Mouse (Mus musculus) C3H10T1/2 (cell line): Measurements from ENCODE around the gene Tmem201. TPM values are rescaled to one million over a fixed set of nuclear protein-coding genes. Genes with fewer than 3 reads are reported as not detected.

Experiments
- polyA plus RNA-seq, 2 experiments: library from polyadenylated mRNA; unstranded; fragments of >200 nt; fragmentation: generic; extraction: Trizol; gene quantifications; one replicate each; pipeline ENCODE4 v1.2.1; 2012; ENCODE audit warnings: missing spikeins in 2 of 2

Tmem201 gene
- polyA plus RNA-seq = 10 to 100 TPM; 11.0 to 16.2 TPM

DNA sequence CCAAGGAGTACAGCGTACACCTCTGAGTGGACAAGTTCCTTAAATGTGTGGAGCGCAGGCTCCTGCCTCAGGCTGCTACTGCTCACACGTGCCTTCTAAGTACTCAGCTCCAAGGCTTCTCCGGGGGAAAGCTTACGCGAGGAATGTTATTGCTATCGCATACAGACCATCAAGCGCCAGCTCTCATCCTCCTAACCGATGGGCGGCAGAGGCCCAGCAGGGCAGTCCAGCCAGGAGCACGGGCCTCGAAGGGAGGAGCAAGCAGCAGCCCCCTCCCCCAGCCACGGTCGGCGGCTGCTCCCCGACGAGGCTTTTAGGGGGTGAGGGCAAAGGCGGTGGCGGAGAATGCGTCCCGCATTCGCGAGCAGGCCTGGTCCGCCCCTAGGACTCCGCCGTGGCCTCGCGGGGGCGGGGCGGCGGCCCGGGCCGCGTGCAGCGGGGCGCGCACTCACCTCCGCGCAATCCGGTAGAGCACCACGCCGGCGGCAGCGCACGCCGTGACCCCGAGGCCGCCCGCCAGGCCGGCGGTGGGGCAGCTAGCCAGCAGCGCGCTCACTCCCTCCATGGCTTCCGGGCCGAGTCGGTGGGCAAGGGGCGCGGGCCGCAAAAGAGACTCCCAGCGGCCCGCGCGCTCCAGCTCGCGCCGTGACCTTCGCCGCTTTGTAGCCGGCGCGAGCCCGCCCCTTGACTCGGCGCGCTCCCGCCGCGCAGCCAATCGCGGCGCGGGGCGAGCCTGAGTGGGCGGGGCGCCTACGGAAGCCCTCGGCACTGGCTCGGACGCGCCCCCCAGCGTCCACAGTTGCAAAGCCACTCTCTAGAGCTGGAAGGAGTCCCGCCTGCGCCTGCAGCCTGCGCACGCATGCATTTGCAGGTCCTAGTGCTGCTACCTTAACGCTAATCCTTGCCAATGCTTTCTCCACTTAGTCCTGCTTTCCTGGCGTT lies at the start of gene Tmem201:
Gene Tmem201 (minus strand): TSS at position 662 of the 942 bp plus-strand sequence.

DNA sequence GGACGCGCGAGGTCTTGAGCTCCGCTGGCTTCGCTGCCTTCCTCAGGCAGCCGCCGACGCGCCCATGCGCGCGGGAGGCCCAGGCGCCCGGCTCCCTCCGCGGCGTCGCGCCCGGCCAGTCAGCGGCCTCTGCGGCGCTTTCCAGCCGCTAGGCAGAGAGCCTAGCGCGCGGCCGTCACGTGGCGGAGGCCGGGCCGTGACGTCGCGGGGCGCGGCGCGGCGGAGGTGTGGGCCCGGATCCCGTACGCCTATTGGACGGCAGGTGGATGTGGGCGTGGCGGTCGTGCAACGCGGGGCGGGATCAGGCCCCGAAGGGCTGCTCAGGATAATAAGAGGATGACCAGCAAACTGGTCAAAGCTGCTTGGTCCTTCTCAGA lies 36.2 kb upstream of the Tmem201 start, which contains the start of gene Slc25a33:
Gene Slc25a33 (minus strand): TSS at position 184 of the 377 bp plus-strand sequence.

DNA sequence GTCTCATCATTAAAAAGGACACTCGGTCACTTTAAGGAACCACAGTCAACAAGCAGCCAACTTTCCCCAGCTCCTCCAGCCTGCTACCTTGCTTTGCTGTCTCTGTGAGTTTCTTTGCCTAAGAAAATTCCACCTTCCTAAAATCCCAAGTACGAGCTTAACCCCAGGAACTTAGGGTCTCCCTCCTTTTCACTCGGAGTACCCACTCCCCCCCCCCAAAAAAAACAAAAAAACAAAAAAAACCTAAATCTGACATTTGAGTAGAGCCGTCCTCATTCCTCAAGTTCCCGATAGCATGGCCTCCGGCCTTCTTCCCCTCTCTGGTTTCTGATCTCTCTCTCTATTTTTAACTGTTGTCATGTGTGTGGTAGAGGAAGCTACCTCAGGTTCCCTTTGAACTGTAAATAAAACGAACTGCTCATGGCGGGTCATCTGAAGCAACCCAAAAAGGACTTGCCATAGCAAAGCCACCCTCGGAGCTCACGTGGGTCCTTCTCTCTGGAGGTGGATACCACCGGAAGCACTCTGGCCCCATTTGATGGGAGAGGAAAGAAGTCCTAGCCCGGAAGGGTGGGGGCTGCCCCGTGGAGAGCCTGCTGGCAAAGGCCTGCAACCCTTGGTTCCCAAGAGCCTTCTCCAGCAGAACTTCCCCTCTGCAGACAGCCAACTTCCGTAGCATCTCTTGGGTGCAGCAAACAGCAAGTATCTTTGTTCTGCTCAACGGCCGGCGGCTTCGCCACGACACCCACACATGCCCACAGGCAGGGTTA lies 35.4 kb downstream of the Tmem201 start, which contains the start of gene Pik3cd:
Gene Pik3cd (minus strand): TSS at position 362 of the 770 bp plus-strand sequence.

Other genes starting within 250 kb of the Tmem201 start
- gene Ctnnbip1, start 219.8 kb downstream of the Tmem201 start, polyA plus RNA-seq = 10 to 100 TPM; 40.5 to 50.0 TPM
- 100 to 1,000 TPM in 1 of 2 experiments, 10 to 100 TPM in 1; 33.5 to 169 TPM for gene Clstn1, start 151.6 kb downstream of the Tmem201 start, polyA plus RNA-seq
- 1 to 10 TPM; 2.9 TPM for gene Pik3cd, start 35.5 kb downstream of the Tmem201 start, polyA plus RNA-seq
- gene Slc25a33, start 36.2 kb upstream of the Tmem201 start, polyA plus RNA-seq = 1 to 10 TPM; 3.6 to 8.7 TPM
- 10 to 100 TPM in 1 of 2 experiments, 1 to 10 TPM in 1; 2.7 to 13.6 TPM for gene Spsb1, start 217.0 kb upstream of the Tmem201 start, polyA plus RNA-seq